ENCODE assay signal across 8 mouse cellular contexts in the genomic region with DNA sequence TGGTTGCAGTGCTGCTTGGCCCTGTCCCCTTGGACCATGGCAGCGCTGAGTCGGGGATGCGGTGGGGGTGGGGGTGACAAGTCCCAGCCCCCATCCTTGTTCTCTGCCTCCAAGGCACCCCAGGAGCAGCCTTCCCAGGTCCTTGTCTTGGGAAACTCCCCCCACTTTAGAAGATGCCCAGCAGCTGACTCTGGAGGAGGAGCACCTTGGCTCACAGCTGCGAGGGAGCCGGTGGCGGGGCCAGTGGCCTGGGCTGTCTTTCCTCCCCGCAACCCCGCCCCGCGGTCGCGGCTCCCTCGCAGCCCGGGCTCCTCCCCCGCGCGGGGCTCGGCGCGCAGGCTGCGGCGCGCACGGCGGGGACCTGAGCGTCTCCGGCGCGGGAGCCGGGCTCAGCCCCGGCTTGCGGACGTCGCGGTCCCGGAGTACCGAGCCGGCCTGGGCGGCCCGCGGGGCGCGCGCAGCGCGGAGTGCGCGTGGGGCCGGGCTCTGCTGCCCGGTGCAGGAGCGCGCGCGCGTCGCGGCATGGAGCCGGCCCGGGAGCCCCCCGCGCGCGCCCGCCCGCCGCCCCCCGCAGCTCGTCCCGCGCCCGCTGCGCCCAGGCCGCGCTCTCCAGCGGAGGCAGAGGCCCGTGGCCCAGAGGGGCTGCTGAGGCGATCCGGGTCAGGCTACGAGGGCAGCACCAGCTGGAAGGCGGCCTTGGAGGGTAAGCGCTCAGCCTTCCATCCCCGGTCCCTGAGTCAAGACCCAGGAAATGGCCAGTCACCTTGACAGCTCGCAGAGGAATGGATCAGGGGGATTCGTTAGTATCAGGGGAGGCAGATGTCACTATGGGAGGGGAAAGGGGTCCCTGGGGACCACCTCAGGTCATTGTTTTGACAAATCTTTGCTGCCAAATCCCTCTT. TPM values are rescaled to one million over a fixed set of nuclear protein-coding genes. Genes with fewer than 3 reads are reported as not detected.
A peak's percentile ranks its signal among the peaks of the same experiment; 100 is the strongest.
DNase-seq lines count a peak whose midpoint lies in the region; ATAC-seq lines count a peak whose summit lies in the region.

A gene (plus strand): TSS at position 356 of the 902 bp plus-strand sequence.

- H3K27ac ChIP-seq in embryonic facial prominence, embryonic 12.5 days: no peak within 1 kb of the TSS
- H3K27ac ChIP-seq in hindbrain, embryonic 13.5 days: peak within 1 kb of the TSS; percentile 78
- H3K27ac ChIP-seq in midbrain, embryonic 16.5 days (ENCODE audit: low read length): peak within 1 kb of the TSS; percentile 71

- peak; percentile 60 for ATAC-seq in embryonic facial prominence, embryonic 12.5 days (ENCODE audit: insufficient number of reproducible peaks, insufficient read depth, low FRiP score, low TSS enrichment)
- ATAC-seq in hindbrain, embryonic 13.5 days (ENCODE audit: low FRiP score): peak; percentile 85
- ATAC-seq in midbrain, embryonic 16.5 days: peak; percentile 91

- H3K4me1 ChIP-seq in embryonic facial prominence, embryonic 12.5 days: no peaks in the 10 kb centered on the region
- H3K4me1 ChIP-seq in hindbrain, embryonic 13.5 days (replicated peaks): peaks cover 15% of the 10 kb centered on the region
- H3K4me1 ChIP-seq in midbrain, embryonic 16.5 days (ENCODE audit: control insufficient read depth, insufficient read depth, low read length): peaks cover 8% of the 10 kb centered on the region

- intact Hi-C loops in left cerebral cortex, postnatal 25 days (cut with DNase I): no loop called here

- DNase-seq in adrenal gland, adult (ENCODE audit: inconsistent age in 2 of 2, low spot score in 1 of 2): peak; percentile 58 to 75
- no peak for DNase-seq in adrenal gland, adult 8-10 months
- DNase-seq in adrenal gland, postnatal 14 days: peak; percentile 73
- DNase-seq in left cerebral cortex, postnatal 25 days (ENCODE audit: low spot score in 2 of 2): peak; percentile 57 to 63
- peak; percentile 70 for DNase-seq in testis, postnatal 10 days (ENCODE audit: low spot score)

- H3K27me3 ChIP-seq in embryonic facial prominence, embryonic 12.5 days: peaks cover 39% of the 10 kb centered on the region; the same call in 1 of the 2 replicates
- peaks cover 47% of the 10 kb centered on the region for H3K27me3 ChIP-seq in hindbrain, embryonic 13.5 days
- H3K27me3 ChIP-seq in midbrain, embryonic 16.5 days (ENCODE audit: control insufficient read depth, insufficient read depth, low read depth, low read length): no peaks in the 10 kb centered on the region

- H3K9ac ChIP-seq in embryonic facial prominence, embryonic 12.5 days: peak within 1 kb of the TSS; percentile 71
- peak within 1 kb of the TSS; percentile 82 for H3K9ac ChIP-seq in hindbrain, embryonic 13.5 days
- peak within 1 kb of the TSS; percentile 74 for H3K9ac ChIP-seq in midbrain, embryonic 16.5 days (ENCODE audit: low read depth, low read length)

- peak within 1 kb of the TSS; percentile 61 for H3K4me3 ChIP-seq in embryonic facial prominence, embryonic 12.5 days
- peak within 1 kb of the TSS; percentile 71 for H3K4me3 ChIP-seq in hindbrain, embryonic 13.5 days
- H3K4me3 ChIP-seq in midbrain, embryonic 16.5 days (ENCODE audit: low read depth, low read length): peak within 1 kb of the TSS; percentile 57

- H3K9me3 ChIP-seq in embryonic facial prominence, embryonic 12.5 days: no peaks in the 10 kb centered on the region
- no peaks in the 10 kb centered on the region for H3K9me3 ChIP-seq in hindbrain, embryonic 13.5 days
- no peaks in the 10 kb centered on the region for H3K9me3 ChIP-seq in midbrain, embryonic 16.5 days (replicated peaks; ENCODE audit: control insufficient read depth, low read length, poor library complexity, severe bottlenecking)

- under 1% methylated on average over 63 of the region's 84 CpGs for WGBS in embryonic facial prominence, embryonic 12.5 days
- WGBS in hindbrain, embryonic 13.5 days: under 1% methylated on average over 77 of the region's 84 CpGs
- 0% methylated on average over 40 of the region's 84 CpGs for whole genome bisulfite sequencing in midbrain, embryonic 16.5 days

- H3K36me3 ChIP-seq in embryonic facial prominence, embryonic 12.5 days: no peaks in the 10 kb centered on the region
- H3K36me3 ChIP-seq in hindbrain, embryonic 13.5 days: no peaks in the 10 kb centered on the region
- H3K36me3 ChIP-seq in midbrain, embryonic 16.5 days (ENCODE audit: control insufficient read depth, insufficient read depth, low read length): no peaks in the 10 kb centered on the region

- peak within 1 kb of the TSS; percentile 92 for H3K4me2 ChIP-seq in embryonic facial prominence, embryonic 12.5 days (replicated peaks)
- peak within 1 kb of the TSS; percentile 81 for H3K4me2 ChIP-seq in hindbrain, embryonic 13.5 days
- peak within 1 kb of the TSS; percentile 63 for H3K4me2 ChIP-seq in midbrain, embryonic 16.5 days (ENCODE audit: low read length)

RNA-seq across cellular contexts. Expression of the gene that starts here (rescaled TPM):
- 10 to 100 TPM in 1 of 4 experiments, 1 to 10 TPM in 3; 1.8 to 11.3 (median 3.1) TPM for total RNA-seq in adrenal gland, adult 8-10 months (2022)
- 3.7 TPM in 2 replicates for total RNA-seq in adrenal gland, postnatal 14 days (2021)
- polyA plus RNA-seq in embryonic facial prominence, embryonic 12.5 days (2016; fragmentation: Nextera tagmentation; extraction: Ambion mirVana): 2.8 and 5.2 TPM in 2 replicates
- 8.9 and 11.2 TPM in 2 replicates for polyA plus RNA-seq in hindbrain, embryonic 13.5 days (2015; fragmentation: Nextera tagmentation; extraction: Ambion mirVana)
- total RNA-seq in left cerebral cortex, postnatal 25 days (2021): 10 to 100 TPM; 87.5 to 89.3 TPM
- polyA plus RNA-seq in midbrain, embryonic 16.5 days (2015; fragmentation: Nextera tagmentation; extraction: Ambion mirVana): 15.6 and 22.9 TPM in 2 replicates

Comparison
In these comparisons a context has a peak if more than half of its experiments do, and no peak if none do; other contexts are left out.
1. RNA of the gene that starts here (total RNA-seq): 87.5 to 89.3 TPM in left cerebral cortex, postnatal 25 days; 1.8 to 11.3 TPM in adrenal gland, adult 8-10 months and 3.7 TPM in adrenal gland, postnatal 14 days; every median in the first group is over 4 times any median in the second.
2. Peak in every context shown above with its lines, with median percentiles within 50 percentile points of each other: ATAC-seq, H3K4me2 ChIP-seq, H3K4me3 ChIP-seq and H3K9ac ChIP-seq.